Mouse (Mus musculus) hindbrain, embryonic 14.5 days (tissue): Measurements from ENCODE around the gene Rela. TPM values are rescaled to one million over a fixed set of nuclear protein-coding genes. Genes with fewer than 3 reads are reported as not detected.

Experiments used
- ATAC-seq: fragments of 200-750 bp; cut with Nextera tagmentation; 2 replicates; pipeline ENCODE4 v1.8.0; 2017; ENCODE audit warnings: moderate number of reproducible peaks, mild to moderate bottlenecking, moderate TSS enrichment, moderate library complexity; ENCODE audit not compliant: low FRiP score
- DNase-seq: peaks from one replicate; pipeline ENCODE4 v3.0.0-alpha.2; 2015; ENCODE audit warnings: low spot score
- H3K27ac ChIP-seq: fragments of 300-500 bp; sonication (generic); 2 replicates; pipeline ENCODE4 v1.5.1; 2014; ENCODE audit warnings: mild to moderate bottlenecking, moderate library complexity
- H3K27me3 ChIP-seq: fragments of 300-500 bp; sonication (generic); 2 replicates; pipeline ENCODE4 v1.6.1; 2014; ENCODE audit warnings: mild to moderate bottlenecking, low read length, mixed read lengths; ENCODE audit not compliant: control insufficient read depth, insufficient read depth
- H3K36me3 ChIP-seq: fragments of 300-500 bp; sonication (generic); replicated peaks from 2 replicates; pipeline ENCODE4 v1.6.1; 2014; ENCODE audit not compliant: control insufficient read depth, insufficient read depth
- H3K4me1 ChIP-seq: fragments of 300-500 bp; sonication (generic); replicated peaks from 2 replicates; pipeline ENCODE4 v1.6.1; 2014; ENCODE audit warnings: antibody characterized with exemption, low read length, mixed read lengths; ENCODE audit not compliant: control insufficient read depth, insufficient read depth
- H3K4me2 ChIP-seq: fragments of 300-500 bp; sonication (generic); replicated peaks from 2 replicates; pipeline ENCODE4 v1.6.1; 2014; ENCODE audit warnings: mild to moderate bottlenecking, moderate library complexity
- H3K4me3 ChIP-seq: fragments of 300-500 bp; sonication (generic); replicated peaks from 2 replicates; pipeline ENCODE4 v1.5.1; 2014; ENCODE audit warnings: mild to moderate bottlenecking, low read length
- H3K9ac ChIP-seq: fragments of 300-500 bp; sonication (generic); 2 replicates; pipeline ENCODE4 v1.6.1; 2014
- H3K9me3 ChIP-seq: fragments of 300-500 bp; sonication (generic); 2 replicates; pipeline ENCODE4 v1.6.1; 2016; ENCODE audit warnings: low read length; ENCODE audit not compliant: control insufficient read depth
- WGBS: fragments of 180-500 bp; shearing (Covaris S2); extraction: QIAGEN DNeasy Blood & Tissue Kit; methylation state at CpG from one replicate; pipeline ENCODE4 v1.1.7; 2014; 5-methylcytosine and 5-hydroxymethylcytosine counted together
- polyA plus RNA-seq: library from polyadenylated mRNA; unstranded; fragments of >200 nt; fragmentation: Nextera tagmentation; extraction: Ambion mirVana; gene quantifications from 2 replicates; pipeline ENCODE4 v1.2.1, GENCODE M21; 2014

Gene Rela
- polyA plus RNA-seq, 1 experiment from 2014 or later, result 31.0 TPM

DNA sequence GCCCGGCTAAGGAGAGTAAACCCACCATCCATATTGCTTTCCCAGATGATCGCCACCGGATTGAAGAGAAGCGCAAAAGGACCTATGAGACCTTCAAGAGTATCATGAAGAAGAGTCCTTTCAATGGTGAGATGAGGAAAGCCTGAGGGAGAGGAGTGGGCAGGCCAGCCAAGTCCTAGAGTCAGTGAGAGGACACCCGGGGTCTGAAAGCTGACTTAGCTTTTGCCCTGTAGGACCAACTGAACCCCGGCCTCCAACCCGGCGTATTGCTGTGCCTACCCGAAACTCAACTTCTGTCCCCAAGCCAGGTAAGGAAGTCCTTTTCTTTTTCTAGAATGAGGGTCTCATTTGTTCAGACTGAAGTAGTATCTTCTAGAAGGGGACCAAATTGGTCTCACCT lies 8.0 kb downstream of the Rela start:
- WGBS, result 98% methylated on average over 9 of the region's 9 CpGs

DNA sequence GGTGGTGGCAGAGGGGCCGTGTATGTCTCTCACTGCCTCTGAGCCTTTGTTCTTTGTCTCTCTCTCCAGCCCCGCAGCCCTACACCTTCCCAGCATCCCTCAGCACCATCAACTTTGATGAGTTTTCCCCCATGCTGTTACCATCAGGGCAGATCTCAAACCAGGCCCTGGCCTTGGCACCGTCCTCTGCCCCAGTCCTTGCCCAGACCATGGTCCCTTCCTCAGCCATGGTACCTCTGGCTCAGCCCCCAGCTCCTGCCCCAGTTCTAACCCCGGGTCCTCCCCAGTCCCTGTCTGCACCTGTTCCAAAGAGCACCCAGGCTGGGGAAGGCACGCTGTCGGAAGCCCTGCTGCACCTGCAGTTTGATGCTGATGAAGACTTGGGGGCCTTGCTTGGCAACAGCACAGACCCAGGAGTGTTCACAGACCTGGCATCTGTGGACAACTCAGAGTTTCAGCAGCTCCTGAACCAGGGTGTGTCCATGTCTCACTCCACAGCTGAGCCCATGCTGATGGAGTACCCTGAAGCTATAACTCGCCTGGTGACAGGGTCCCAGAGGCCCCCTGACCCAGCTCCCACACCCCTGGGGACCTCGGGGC lies 9.5 kb downstream of the Rela start:
- Histone ChIP-seq H3K4me1 (peaks cover 11% of the 10 kb centered on the region; the same call in 1 of the 2 replicates), H3K4me2 (no peak overlapping the region), H3K27me3 (no peaks in the 10 kb centered on the region), H3K9me3 (no peaks in the 10 kb centered on the region), H3K4me3 (no peak overlapping the region), H3K27ac (no peak overlapping the region), H3K36me3 (peaks cover 67% of the 10 kb centered on the region), H3K9ac (no peak overlapping the region)
- 91% methylated on average over 8 of the region's 8 CpGs for WGBS
- DNase-seq (no peak), ATAC-seq (no peak)

More for the DNA sequence above, 8.0 kb downstream of the Rela start:
- Histone ChIP-seq H3K4me3 (no peak overlapping the region), H3K9ac (no peak overlapping the region), H3K4me2 (no peak overlapping the region), H3K4me1 (peaks cover 11% of the 10 kb centered on the region; the same call in 1 of the 2 replicates), H3K27me3 (no peaks in the 10 kb centered on the region), H3K9me3 (no peaks in the 10 kb centered on the region), H3K27ac (no peak overlapping the region), H3K36me3 (peaks cover 75% of the 10 kb centered on the region)
- no peak for DNase-seq
- ATAC-seq, result no peak

DNA sequence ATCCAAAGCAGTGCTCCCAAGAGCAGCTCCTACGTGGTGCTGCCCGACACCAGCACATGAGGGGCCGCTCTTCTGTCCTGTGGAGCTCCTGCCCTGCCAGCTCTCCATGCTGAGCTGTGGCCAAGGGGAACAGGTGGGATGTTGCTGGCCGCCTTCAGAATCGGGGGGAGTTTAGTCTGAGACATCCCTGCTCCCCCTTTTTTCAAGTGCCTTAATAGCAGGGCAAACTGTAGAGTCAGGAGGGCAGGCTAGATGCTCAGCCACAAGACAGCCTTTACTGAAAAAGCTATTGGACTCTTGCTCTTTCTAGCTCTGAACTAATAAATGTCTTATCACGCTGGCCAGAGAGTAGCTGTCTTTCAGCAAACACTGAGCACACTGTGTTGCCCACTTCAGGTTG lies 10.5 kb downstream of the Rela start:
- Histone ChIP-seq H3K9ac (no peak overlapping the region), H3K4me2 (no peak overlapping the region), H3K9me3 (no peaks in the 10 kb centered on the region), H3K36me3 (peaks cover 57% of the 10 kb centered on the region), H3K4me3 (no peak overlapping the region), H3K4me1 (peaks cover 11% of the 10 kb centered on the region; the same call in 1 of the 2 replicates), H3K27me3 (no peaks in the 10 kb centered on the region), H3K27ac (no peak overlapping the region)
- ATAC-seq (no peak), DNase-seq (no peak)
- 97% methylated on average over 6 of the region's 6 CpGs for WGBS

DNA sequence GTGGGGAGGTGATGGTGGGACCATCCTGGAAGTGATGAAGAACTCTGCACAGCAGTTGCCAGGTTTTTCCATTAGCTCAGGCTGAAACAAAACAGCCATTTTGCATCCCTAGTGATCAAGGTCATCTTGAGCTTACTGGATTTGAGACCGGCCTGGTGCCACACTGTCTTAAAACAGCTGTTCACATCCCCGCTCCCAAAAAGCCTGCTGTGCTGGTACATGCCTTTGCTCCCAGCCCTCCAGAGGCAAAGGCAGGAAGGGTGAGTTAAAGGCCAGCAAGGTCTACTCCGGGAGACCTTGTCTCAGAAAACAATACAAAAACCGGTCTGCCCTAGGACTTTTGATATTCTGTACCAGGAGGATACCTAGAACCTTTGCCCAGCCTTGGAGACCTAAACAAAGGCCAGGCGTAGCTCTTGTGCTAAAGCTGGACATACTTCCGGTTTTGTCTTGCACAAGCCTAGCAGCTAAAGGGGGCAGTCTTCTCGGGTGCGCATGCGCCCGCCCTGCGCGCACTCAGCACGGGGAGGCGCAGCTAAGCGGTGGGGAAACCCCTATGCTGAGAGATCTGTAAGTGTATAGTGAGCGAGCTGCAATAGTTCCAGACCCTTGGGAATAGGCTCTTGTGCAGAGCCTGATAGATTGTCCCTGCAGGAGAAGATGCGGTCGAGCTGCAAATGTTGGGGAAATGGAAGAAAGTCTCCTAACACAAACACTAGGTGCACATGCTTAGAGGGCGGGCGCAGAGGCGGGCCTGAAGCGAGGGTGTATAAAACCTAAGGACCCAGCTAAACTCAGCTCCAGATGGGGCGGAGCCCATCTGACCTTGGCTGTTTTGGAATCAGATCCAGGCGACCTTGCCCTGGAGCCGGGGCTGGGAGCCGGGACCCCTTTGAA lies 11.4 kb downstream of the Rela start:
- DNase-seq, result peak; percentile 84
- peaks cover 48% of the 10 kb centered on the region for H3K36me3 ChIP-seq

DNA sequence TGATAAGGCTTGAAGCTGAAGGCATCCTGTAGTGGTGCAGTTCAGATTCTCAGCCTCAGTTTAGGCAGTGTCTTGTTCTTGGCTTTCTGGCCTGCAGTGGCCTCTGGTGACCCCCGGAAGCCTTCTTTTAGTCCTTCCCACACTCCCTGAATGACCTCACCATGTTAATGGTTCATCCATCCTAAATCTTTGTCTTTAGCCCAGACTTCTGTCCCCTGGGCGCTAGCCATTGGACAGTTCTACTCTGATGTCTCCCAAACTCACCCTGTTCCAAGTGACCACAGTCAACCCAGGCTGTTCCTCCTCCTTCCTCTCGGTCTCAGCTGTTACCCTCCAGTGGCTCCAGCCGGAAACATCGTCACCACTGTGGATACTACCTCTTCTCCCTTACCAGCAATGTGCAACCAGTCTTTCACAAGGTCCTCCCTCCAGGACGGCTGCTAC lies 12.0 kb downstream of the Rela start:
- ATAC-seq (no peak; the same call in 1 of the 2 replicates), DNase-seq (no peak)
- H3K27me3 ChIP-seq, result peaks cover 13% of the 10 kb centered on the region
- H3K4me3 ChIP-seq, result peak overlapping the region; percentile 17; the same call in 1 of the 2 replicates
- H3K4me1 ChIP-seq, result peaks cover 18% of the 10 kb centered on the region
- peak overlapping the region; percentile 54 for H3K9ac ChIP-seq
- peaks cover 42% of the 10 kb centered on the region for H3K36me3 ChIP-seq
- peak overlapping the region; percentile 69; the same call in 1 of the 2 replicates for H3K27ac ChIP-seq
- no peaks in the 10 kb centered on the region for H3K9me3 ChIP-seq
- H3K4me2 ChIP-seq, result peak overlapping the region; percentile 56
- 73% methylated on average over 6 of the region's 6 CpGs for WGBS

More for the DNA sequence above, 11.4 kb downstream of the Rela start:
- Histone ChIP-seq H3K27me3 (peaks cover 6% of the 10 kb centered on the region), H3K4me2 (peak overlapping the region; percentile 56), H3K4me3 (peak overlapping the region; percentile 17), H3K4me1 (peaks cover 11% of the 10 kb centered on the region; the same call in 1 of the 2 replicates), H3K27ac (peak overlapping the region; percentile 69), H3K9ac (peak overlapping the region; percentile 54), H3K9me3 (no peaks in the 10 kb centered on the region)
- peak; percentile 88 for ATAC-seq
- WGBS, result 11% methylated on average over 26 of the region's 26 CpGs

DNA sequence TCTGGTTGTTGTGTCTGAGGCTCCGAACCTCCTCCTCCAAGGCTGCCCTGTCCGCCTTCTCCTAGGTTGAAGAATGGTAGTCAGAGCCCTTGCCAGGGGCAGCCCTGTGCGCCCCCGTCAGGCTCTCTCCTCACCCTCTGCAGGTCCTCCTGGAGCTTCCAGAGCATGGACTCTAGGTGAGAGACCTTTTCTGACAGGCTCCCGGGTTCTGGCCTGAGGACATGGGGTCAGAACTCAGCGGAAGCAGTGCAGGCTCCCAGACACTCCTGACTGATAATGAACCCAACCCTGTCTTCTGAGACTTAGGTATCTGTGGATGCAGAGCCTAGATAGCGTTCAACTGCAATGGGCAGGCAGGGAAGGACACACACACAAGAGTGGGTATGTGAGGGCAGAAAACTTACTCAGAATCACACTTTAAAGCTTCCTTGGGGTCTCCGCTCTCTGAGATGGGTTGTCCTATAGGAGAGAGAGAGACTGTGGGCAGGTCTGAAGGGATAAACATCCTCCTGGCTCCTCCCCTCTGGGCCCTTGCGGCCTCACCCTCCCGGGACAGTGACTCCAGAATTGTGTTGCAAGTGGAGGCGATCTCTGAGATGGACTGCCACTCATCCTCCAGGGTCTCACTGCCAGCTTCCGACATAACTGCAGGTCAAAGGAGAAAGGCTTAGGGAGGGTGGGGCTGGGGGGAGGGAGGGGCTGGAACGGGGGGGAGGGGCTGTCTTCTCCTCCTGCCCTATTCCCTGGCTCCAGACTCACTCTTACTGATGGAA lies 14.4 kb downstream of the Rela start:
- no peak overlapping the region for H3K9ac ChIP-seq
- H3K36me3 ChIP-seq, result peaks cover 18% of the 10 kb centered on the region
- no peak for ATAC-seq
- no peak overlapping the region for H3K4me2 ChIP-seq
- H3K9me3 ChIP-seq, result no peaks in the 10 kb centered on the region
- H3K4me3 ChIP-seq, result no peak overlapping the region
- no peak for DNase-seq
- peaks cover 24% of the 10 kb centered on the region for H3K4me1 ChIP-seq
- 62% methylated on average over 13 of the region's 13 CpGs for WGBS
- H3K27me3 ChIP-seq, result peaks cover 35% of the 10 kb centered on the region
- no peak overlapping the region for H3K27ac ChIP-seq

DNA sequence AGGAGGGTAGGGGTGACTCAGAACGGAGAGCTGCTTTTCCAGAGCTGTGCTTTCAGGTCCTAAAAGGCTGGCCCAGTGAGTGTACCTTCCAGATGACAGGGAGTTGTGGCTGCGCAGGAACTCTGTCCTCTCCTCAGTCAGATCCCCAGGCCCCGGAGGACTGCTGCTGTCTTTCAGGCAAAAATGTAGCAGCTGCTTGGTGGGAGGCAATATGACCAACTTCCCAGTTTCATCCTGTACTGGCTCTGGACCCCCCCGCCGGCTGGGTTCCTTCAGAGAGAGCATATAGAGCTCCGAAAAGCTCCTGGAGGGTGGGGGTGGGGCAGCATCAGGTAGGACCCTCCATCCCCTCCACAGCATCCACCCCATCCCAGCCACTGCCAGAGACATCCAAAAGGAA lies 15.3 kb downstream of the Rela start:
- WGBS, result 81% methylated on average over 6 of the region's 6 CpGs
- H3K4me1 ChIP-seq, result peaks cover 24% of the 10 kb centered on the region
- no peak for ATAC-seq

DNA sequence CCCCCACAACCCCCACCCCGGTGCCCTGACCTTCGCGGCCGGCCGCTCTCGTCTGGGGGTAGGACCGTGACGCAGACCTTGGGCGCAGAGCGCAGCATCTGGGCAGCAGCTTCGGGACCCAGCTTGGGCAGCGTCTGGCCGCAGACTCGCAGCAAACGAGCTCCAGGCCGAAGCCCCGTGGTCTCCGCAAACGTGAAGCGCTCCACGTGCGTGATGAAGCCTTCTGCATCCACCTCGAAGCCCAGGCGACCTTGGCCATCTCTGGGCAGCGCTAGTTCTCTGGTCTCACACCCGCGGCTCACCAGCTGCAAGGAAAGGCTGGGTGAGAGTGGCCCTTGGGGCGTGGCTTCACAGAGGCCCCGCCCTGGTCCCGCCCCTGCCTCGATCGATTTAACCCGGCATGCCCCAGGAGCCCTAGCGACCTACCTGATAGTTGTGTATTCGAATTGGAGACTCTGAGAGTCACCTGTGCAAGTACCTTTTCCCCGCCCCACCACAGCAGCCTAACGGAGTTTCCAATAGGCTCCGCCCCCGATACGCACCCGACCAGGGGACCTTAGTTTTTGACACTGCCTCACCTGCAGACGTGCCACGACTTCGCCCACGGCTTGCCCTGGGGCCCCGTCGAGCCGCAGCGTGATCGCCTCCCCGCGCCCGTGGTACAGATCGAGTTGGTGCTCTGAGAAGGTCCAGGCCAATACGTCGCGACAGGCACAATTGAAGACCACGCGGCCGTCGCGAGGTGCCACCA lies 16.9 kb downstream of the Rela start:
- peak overlapping the region; percentile 55 for H3K9ac ChIP-seq
- DNase-seq (peak; percentile 37), ATAC-seq (peak; percentile 57)
- peaks cover 35% of the 10 kb centered on the region for H3K27me3 ChIP-seq
- no peaks in the 10 kb centered on the region for H3K9me3 ChIP-seq
- 0 out of 2 replicates have a peak, but pooled peaks cover 7% of the 10 kb centered on the region for H3K36me3 ChIP-seq
- H3K4me1 ChIP-seq, result peaks cover 14% of the 10 kb centered on the region
- peak overlapping the region; percentile 58 for H3K4me2 ChIP-seq
- H3K4me3 ChIP-seq, result peak overlapping the region; percentile 35
- H3K27ac ChIP-seq, result no peak overlapping the region
- WGBS, result 9% methylated on average over 62 of the region's 62 CpGs

More for the DNA sequence above, 15.3 kb downstream of the Rela start:
- H3K27me3 ChIP-seq, result peaks cover 35% of the 10 kb centered on the region
- H3K4me2 ChIP-seq, result no peak overlapping the region
- H3K9me3 ChIP-seq, result no peaks in the 10 kb centered on the region
- H3K4me3 ChIP-seq, result no peak overlapping the region
- no peak overlapping the region for H3K27ac ChIP-seq
- DNase-seq, result no peak
- peaks cover 9% of the 10 kb centered on the region for H3K36me3 ChIP-seq
- no peak overlapping the region for H3K9ac ChIP-seq
